Mouse (Mus musculus): ENCODE measurements around the gene Tapbp. TPM values are rescaled to one million over a fixed set of nuclear protein-coding genes. Genes with fewer than 3 reads are reported as not detected.
"Not testable (repeated sequence)": the region's sequence is repeated elsewhere in the genome, so short reads cannot be mapped to it uniquely, and the experiment has no call there.

The Tapbp gene
- total RNA-seq (2015) (51.0 and 56.8 TPM in 2 replicates), total RNA-seq (2017) (47.6 and 48.0 TPM in 2 replicates)

DNA sequence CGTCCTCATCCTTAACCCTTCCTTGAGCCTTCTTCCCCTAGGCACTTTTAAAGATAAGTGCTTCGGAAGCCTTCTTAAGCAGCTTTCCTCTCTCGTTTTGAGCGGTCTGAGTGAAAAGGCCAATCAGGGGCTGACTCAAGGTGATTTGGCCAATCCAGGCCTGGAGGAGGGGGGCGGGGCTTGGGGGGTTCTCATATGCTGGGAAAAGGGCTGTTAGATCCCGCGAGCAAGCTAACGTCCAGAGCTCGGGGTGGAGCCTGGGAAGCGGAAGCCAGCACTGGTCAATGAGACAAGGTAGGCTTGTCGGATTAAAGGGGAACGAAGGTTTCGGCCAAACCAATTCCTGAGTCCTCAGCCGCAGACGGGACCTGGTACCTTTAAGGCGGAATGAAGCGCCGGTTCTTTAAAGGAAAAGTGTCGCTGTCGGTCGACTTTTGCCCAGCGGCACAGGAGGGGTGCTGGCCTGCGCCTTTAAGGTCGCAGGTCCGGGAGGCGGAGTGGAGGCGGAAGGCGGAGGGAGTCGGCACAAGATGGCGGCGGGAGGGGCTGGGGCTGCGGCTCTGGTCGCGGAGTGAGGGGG is at the start of gene Tapbp, which contains the start of gene Zbtb22:
Gene Tapbp, plus strand, starts transcription at position 229 of the 580 bp plus-strand sequence.
Gene Zbtb22, plus strand, starts transcription at position 234 of the 580 bp plus-strand sequence.
- ATAC-seq (replicated peaks; ENCODE audit: poor library complexity), result peak; percentile 67

- ATAC-seq (replicated peaks; ENCODE audit: poor library complexity), result not testable (repeated sequence)
Measured at GRCm38 (mm10) chr17:33873537-33873936, 42.2 kb upstream of the Tapbp start, which contains the start of gene Gm7029. TSS of gene Gm7029 (plus strand) at chr17:33873837.

GRCm38 (mm10) chr17:33874411-33874810 is 41.3 kb upstream of the Tapbp start:
- ATAC-seq (replicated peaks; ENCODE audit: poor library complexity), result no peak

DNA sequence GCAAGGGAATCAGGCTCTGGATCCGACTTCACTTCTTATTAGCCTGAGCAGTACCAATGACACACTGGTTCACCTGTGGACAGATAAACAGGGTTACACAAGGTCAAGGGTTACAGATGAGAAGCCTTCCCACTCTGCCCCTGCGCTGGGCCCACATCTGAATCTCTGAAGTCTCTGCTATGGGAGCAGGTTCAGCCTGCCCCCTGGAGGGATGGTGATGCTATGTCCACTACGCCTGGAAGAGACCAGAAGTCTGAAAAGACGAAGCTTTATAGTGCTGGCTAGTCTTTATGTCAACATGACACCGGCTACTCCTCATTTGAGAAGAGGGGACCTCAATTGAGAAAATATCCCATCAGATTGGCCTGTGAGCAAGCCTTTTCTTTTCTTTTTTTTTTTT is 39.9 kb upstream of the Tapbp start:
- peak; percentile 64 for ATAC-seq (replicated peaks; ENCODE audit: poor library complexity)

- ATAC-seq (replicated peaks; ENCODE audit: poor library complexity), result not testable (repeated sequence)
Measured at GRCm38 (mm10) chr17:33884320-33884719, 31.4 kb upstream of the Tapbp start.

DNA sequence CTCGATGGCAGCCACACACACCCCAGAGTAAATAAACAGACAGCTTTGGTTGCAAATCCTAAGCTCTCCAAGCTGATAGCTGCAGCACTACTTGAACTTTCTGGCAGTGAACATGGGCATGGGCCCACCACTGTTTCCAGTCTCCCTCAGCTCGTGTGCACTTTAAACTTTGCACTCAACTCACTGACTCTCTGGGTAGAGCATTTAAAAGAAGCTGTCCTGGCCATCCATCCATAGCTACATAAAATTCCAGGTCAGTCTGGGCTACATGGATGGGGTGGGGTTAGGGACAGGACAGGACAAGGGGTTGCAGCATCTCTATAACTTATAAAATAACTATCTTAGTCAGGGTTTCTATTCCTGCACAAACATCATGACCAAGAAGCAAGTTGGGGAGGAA is 27.9 kb upstream of the Tapbp start:
- ATAC-seq (replicated peaks; ENCODE audit: poor library complexity), result not testable (repeated sequence)

GRCm38 (mm10) chr17:33888230-33888629 is 27.5 kb upstream of the Tapbp start:
- ATAC-seq (replicated peaks; ENCODE audit: poor library complexity), result not testable (repeated sequence)

- ATAC-seq (replicated peaks; ENCODE audit: poor library complexity), result not testable (repeated sequence)
Measured at GRCm38 (mm10) chr17:33889941-33890532, 25.7 kb upstream of the Tapbp start.

DNA sequence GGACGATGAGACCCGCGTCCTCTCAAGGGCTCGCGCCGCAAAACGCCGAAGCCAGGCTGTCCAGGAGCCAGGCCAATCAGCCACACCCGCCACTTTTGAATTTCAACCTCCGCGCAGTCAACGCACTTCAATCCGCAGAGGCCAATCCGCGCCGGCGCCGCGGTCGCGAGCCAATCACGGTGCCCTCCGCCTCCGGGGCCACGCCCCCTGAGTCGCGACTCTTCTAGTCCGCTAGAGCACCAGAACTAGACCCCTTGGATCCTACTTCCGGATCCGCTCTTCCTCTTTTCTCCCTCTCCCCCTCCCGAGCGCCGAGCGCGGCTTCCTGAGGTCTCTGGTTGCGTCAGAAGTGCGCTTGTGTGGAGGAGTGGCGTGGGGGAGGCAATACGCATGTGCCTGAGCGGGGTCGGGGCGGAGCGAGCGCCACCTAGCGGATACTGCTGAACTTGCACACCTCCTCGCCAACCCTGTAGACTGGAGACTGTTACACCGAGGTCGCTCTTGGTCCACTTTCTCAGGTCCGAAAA is 25.1 kb upstream of the Tapbp start, which contains the start of gene Kifc1:
Gene Kifc1, minus strand, starts transcription at position 129 of the 527 bp plus-strand sequence.
- peak; percentile 99 for ATAC-seq (replicated peaks; ENCODE audit: poor library complexity)

DNA sequence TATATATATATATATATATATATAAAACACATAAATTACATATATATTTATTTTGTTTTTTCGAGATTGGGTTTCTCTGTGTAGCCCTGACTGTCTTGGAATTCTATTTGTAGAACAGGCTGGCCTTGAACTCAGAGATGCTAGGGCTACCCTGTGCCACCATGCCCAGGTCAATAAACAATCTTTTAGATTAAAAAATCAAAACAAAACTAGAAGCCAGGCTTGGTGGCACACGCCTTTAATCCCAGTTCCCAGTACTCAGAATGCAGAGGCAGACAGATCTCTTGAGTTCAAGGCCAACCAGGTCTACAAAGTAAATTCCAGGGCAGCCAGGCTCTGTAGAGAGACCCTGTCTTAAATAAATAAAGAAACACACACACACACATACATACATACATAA is 24.3 kb upstream of the Tapbp start:
- ATAC-seq (replicated peaks; ENCODE audit: poor library complexity), result no peak

- ATAC-seq (replicated peaks; ENCODE audit: poor library complexity), result not testable (repeated sequence)
Measured at GRCm38 (mm10) chr17:33891892-33892291, 23.8 kb upstream of the Tapbp start.

DNA sequence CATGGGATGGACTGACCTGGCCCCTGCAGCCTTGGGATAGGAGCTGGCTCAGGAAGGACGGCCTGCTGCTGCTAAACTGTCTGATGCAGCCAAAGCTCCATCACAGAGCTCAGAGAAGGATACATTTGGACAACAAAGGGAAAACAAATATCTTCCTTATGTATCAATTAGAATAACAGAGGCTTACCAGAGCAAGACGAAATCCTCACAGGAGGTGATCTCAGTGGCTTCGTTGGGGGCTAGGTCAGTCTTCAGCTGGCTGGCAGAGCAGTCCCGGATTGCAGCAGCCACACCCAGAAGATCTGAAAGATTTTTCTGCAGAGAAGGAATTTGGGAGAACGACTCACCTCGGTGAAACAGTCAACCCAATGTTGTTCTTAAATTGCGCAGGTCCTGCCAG is 23.3 kb upstream of the Tapbp start:
- no peak for ATAC-seq (replicated peaks; ENCODE audit: poor library complexity)

DNA sequence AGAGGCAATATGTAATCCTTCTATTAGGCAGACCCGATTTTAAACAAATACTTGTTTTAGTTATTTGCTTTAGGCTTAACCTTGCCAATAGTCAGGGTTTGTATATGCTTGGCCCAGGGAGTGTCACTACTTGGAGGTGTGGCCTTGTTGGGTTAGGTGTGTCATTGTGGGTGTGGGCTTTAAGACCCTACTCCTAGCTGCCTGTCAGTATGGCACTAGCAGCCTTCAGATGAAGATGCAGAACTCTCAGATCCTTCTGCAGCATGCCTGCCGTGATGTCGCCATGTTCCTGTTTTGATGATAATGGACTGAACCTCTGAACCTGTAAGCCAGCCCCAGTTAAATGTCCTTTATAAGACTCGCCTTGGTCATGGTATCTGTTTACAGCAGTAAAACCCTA is 22.7 kb upstream of the Tapbp start:
- ATAC-seq (replicated peaks; ENCODE audit: poor library complexity), result not testable (repeated sequence)

DNA sequence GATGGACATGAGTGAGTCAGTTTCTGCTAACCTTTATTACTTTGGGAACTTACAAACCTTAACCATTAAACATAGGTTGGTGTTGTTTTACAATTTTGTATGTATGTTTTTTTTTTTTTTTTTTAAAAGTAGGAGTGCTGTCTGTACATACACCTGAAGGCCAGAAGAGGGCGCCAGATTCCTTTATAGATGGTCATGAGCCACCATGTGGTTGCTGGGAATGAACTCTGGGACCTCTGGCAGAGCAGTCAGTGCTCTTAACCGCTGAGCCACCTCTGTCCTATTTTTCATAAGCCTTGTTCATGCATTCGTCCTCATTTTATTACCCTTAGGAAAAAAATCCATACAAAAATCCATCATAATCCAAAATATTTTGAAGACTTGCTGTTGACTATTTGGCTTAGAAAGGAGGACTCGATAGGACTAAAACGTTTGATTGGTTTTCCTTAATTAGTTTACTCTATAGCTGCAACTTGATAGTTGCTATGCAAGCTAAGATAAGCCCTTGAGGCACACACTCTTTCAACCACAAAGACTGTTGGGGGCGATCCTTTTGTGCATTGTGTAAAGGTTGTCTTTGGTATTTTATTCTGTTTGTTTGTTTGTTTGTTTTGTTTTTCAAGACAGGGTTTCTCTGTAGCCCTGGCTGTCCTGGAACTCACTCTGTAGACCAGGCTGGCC is 18.4 kb upstream of the Tapbp start:
- ATAC-seq (replicated peaks; ENCODE audit: poor library complexity), result peak; percentile 62

- not testable (repeated sequence) for ATAC-seq (replicated peaks; ENCODE audit: poor library complexity)
Measured at GRCm38 (mm10) chr17:33898193-33898592, 17.5 kb upstream of the Tapbp start.

- peak; percentile 63 for ATAC-seq (replicated peaks; ENCODE audit: poor library complexity)
Measured at GRCm38 (mm10) chr17:33899642-33900041, 16.1 kb upstream of the Tapbp start.

DNA sequence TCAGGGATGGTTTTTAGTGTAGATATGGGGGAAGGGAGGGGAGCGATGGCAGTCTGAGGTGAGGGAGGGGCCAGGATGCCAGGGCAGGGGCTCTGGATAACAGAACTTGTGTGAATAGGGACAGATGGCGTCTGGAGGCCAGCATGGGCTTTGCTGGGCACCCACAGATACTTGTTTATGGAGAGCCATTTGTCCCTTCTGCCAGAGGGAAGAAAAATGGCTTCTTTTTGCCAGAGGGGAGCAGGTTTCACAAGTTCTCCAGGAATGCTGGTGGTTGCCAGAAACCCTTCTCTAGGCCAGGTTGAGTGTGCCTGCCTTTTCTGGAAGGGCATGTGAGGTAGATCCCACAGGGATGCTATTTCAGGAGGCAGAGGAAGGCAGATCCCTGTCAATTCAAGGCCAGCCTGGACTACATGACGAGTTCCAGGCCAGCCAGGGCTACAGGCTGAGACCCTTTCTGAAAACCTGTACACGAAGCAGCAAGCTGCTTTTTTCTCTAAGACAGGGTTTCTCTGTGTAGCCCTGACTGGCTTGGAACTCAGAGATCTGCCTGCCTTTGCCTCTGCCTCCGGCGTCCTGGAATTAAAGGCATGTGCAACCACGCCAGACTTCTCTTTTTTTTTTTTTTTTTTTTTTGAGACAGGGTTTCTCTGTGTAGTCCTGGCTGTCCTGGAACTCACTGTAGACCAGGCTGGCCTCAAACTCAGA is 15.3 kb upstream of the Tapbp start:
- no peak for ATAC-seq (replicated peaks; ENCODE audit: poor library complexity)

- ATAC-seq (replicated peaks; ENCODE audit: poor library complexity), result no peak
Measured at GRCm38 (mm10) chr17:33900989-33901314, 14.7 kb upstream of the Tapbp start.

GRCm38 (mm10) chr17:33901653-33902052 is 14.0 kb upstream of the Tapbp start:
- no peak for ATAC-seq (replicated peaks; ENCODE audit: poor library complexity)

DNA sequence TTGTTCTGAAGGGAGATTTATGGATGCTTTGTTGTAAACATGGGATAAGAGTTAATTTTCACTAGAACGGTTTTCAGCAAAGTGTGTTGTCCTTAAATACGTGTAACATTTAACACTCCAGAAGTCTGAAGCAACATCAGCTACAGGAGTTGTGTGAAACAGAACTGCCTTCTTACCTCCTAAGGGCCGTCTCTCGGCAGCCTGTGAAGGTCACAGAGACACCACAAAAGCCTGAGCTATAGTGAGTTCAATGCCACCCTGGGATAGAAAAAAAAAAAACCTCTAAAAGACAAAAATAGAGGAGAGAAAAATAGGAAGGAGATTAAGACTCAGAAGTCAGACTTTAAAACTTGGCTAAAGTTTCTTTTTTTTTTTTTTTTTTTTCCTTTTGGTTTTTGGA is 13.6 kb upstream of the Tapbp start:
- no peak for ATAC-seq (replicated peaks; ENCODE audit: poor library complexity)

DNA sequence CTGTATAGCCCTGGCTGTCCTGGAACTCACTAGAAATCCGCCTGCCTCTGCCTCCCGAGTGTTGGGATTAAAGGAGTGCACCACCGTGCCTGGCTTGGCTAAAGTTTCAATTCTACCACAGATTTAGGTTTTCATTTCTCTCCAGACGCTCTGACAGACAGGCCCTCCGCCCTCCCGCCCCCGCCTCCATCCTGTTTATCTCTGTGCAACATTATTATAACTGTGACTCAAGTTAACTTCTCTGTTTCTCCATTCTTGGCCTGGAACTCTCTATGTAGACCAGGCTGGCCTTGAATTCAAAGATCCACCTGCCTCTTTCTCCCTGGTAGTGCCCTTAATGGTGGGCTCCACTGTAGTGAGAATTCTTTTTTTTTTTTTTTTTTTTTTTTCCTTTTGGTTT is 13.2 kb upstream of the Tapbp start:
- ATAC-seq (replicated peaks; ENCODE audit: poor library complexity), result peak; percentile 49; the same call in 1 of the 2 replicates
